Mouse (Mus musculus): ENCODE measurements around the gene Snx8. TPM values are rescaled to one million over a fixed set of nuclear protein-coding genes. Genes with fewer than 3 reads are reported as not detected.

The Snx8 gene
- polyA plus RNA-seq (2016; fragmentation: Nextera tagmentation; extraction: Ambion mirVana) = 20.6 and 21.4 TPM in 2 replicates

- Histone ChIP-seq H3K9me3 (no peaks in the 10 kb centered on the region), H3K9ac (replicated peaks) (peak within 1 kb of the TSS; percentile 60), H3K27ac (replicated peaks) (no peak within 1 kb of the TSS), H3K4me3 (peak within 1 kb of the TSS; percentile 69), H3K27me3 (peaks cover 10% of the 10 kb centered on the region; the same call in 1 of the 2 replicates), H3K36me3 (no peaks in the 10 kb centered on the region), H3K4me1 (peaks cover 24% of the 10 kb centered on the region), H3K4me2 (replicated peaks) (peak within 1 kb of the TSS; percentile 96)
- WGBS = under 1% methylated on average over 62 of the region's 63 CpGs
- ATAC-seq (ENCODE audit: low FRiP score, low read depth) = peak; percentile 94
Measured at GRCm38 (mm10) chr5:140388588-140389576, at the start of gene Snx8. Gene Snx8 (minus strand): TSS chr5:140389262.

- ATAC-seq (ENCODE audit: low FRiP score, low read depth) = no peak
- peaks cover 60% of the 10 kb centered on the region for H3K36me3 ChIP-seq
Measured at GRCm38 (mm10) chr5:140425016-140425783, 36.1 kb upstream of the Snx8 start.

GRCm38 (mm10) chr5:140420616-140421015 is 31.6 kb upstream of the Snx8 start:
- Histone ChIP-seq H3K4me2 (replicated peaks) (peak overlapping the region; percentile 90), H3K4me3 (peak overlapping the region; percentile 95), H3K9ac (replicated peaks) (peak overlapping the region; percentile 46; the same call in 1 of the 2 replicates), H3K36me3 (peaks cover 18% of the 10 kb centered on the region; the same call in 1 of the 2 replicates), H3K4me1 (peaks cover 28% of the 10 kb centered on the region), H3K27ac (replicated peaks) (no peak overlapping the region), H3K9me3 (no peaks in the 10 kb centered on the region), H3K27me3 (no peaks in the 10 kb centered on the region)
- WGBS = 70% methylated on average over 4 of the region's 4 CpGs
- no peak for ATAC-seq (ENCODE audit: low FRiP score, low read depth)

More at GRCm38 (mm10) chr5:140425016-140425783, 36.1 kb upstream of the Snx8 start:
- no peak overlapping the region for H3K4me2 ChIP-seq (replicated peaks)
- peaks cover 19% of the 10 kb centered on the region for H3K4me1 ChIP-seq
- no peak overlapping the region for H3K4me3 ChIP-seq
- WGBS = 93% methylated on average over 17 of the region's 17 CpGs
- no peak overlapping the region for H3K27ac ChIP-seq (replicated peaks)
- no peaks in the 10 kb centered on the region for H3K27me3 ChIP-seq
- H3K9me3 ChIP-seq = no peaks in the 10 kb centered on the region
- no peak overlapping the region for H3K9ac ChIP-seq (replicated peaks)

DNA sequence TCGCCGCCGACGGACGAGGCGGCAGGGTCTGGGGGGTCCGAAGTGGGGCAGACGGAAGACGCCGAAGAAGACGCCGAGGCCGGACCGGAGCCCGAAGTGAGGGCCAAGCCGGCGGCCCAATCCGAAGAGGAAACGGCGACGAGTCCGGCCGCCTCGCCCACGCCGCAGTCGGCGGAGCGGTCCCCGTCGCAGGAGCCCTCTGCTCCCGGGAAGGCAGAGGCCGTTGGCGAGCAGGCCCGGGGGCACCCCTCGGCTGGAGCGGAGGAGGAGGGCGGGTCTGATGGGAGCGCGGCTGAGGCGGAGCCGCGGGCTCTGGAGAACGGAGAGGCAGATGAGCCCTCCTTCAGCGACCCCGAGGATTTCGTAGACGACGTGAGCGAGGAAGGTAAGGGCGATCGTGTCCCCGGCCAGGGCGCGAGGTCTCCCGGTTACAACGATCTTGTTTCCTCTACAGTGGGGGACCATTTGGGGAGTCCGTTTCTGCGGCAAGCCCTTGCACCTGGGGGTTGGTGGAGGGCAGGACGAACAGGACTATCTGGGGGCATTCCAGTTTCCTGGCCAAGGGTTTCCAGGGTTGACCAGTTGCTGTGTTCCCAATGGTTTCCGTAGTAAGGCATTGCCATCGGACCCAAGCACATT is 30.5 kb upstream of the Snx8 start:
- peak overlapping the region; percentile 95 for H3K27ac ChIP-seq (replicated peaks)
- H3K36me3 ChIP-seq = 0 out of 2 replicates have a peak, but pooled peaks cover 12% of the 10 kb centered on the region
- peak overlapping the region; percentile 95 for H3K9ac ChIP-seq (replicated peaks)
- peaks cover 28% of the 10 kb centered on the region for H3K4me1 ChIP-seq
- H3K27me3 ChIP-seq = no peaks in the 10 kb centered on the region
- peak; percentile 35; the same call in 1 of the 2 replicates for ATAC-seq (ENCODE audit: low FRiP score, low read depth)
- H3K4me3 ChIP-seq = peak overlapping the region; percentile 95
- H3K9me3 ChIP-seq = no peaks in the 10 kb centered on the region
- WGBS = under 1% methylated on average over 58 of the region's 62 CpGs
- H3K4me2 ChIP-seq (replicated peaks) = peak overlapping the region; percentile 90

GRCm38 (mm10) chr5:140418489-140419441 is 29.7 kb upstream of the Snx8 start, which contains the start of gene Eif3b:
Gene Eif3b (plus strand): TSS chr5:140419328.
- Histone ChIP-seq H3K27ac (replicated peaks) (peak within 1 kb of the TSS; percentile 95), H3K4me2 (replicated peaks) (peak within 1 kb of the TSS; percentile 90), H3K4me1 (peaks cover 28% of the 10 kb centered on the region), H3K36me3 (0 out of 2 replicates have a peak, but pooled peaks cover 12% of the 10 kb centered on the region), H3K27me3 (no peaks in the 10 kb centered on the region), H3K9me3 (no peaks in the 10 kb centered on the region), H3K9ac (replicated peaks) (peak within 1 kb of the TSS; percentile 95), H3K4me3 (peak within 1 kb of the TSS; percentile 95)
- ATAC-seq (ENCODE audit: low FRiP score, low read depth) = peak; percentile 92
- under 1% methylated on average over 65 of the region's 65 CpGs for WGBS

GRCm38 (mm10) chr5:140418106-140418488 is 29.0 kb upstream of the Snx8 start:
- peak; percentile 31; the same call in 1 of the 2 replicates for ATAC-seq (ENCODE audit: low FRiP score, low read depth)
- under 1% methylated on average over 12 of the region's 12 CpGs for WGBS
- peak overlapping the region; percentile 95 for H3K4me3 ChIP-seq

DNA sequence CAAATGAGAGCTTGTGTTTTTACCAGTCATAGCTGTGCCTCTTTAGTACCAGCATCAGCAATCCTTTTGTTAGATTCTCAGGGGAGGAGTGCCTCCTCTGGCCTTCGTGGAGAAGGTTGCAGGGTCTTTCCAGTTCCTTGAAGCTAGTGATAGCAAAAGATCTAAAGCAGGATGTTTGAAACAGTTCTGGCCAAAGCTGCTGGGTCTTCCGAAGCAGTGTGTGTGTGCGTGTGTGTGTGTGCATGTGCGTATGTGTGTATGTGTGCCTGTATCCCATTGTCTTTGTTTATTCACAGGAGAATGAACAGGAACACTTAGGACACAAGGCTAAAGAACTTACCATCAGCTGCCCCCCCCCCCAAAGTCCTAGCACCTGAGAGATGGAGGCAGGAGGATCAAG is 25.6 kb upstream of the Snx8 start:
- Histone ChIP-seq H3K9ac (replicated peaks) (no peak overlapping the region), H3K36me3 (no peaks in the 10 kb centered on the region), H3K4me2 (replicated peaks) (no peak overlapping the region), H3K27ac (replicated peaks) (no peak overlapping the region), H3K27me3 (no peaks in the 10 kb centered on the region), H3K9me3 (no peaks in the 10 kb centered on the region), H3K4me3 (no peak overlapping the region), H3K4me1 (peaks cover 4% of the 10 kb centered on the region; the same call in 1 of the 2 replicates)
- 74% methylated on average over 4 of the region's 4 CpGs for WGBS
- no peak for ATAC-seq (ENCODE audit: low FRiP score, low read depth)

More at GRCm38 (mm10) chr5:140418106-140418488, 29.0 kb upstream of the Snx8 start:
- H3K27me3 ChIP-seq = no peaks in the 10 kb centered on the region
- peak overlapping the region; percentile 78 for H3K9ac ChIP-seq (replicated peaks)
- H3K27ac ChIP-seq (replicated peaks) = peak overlapping the region; percentile 95
- H3K4me1 ChIP-seq = peaks cover 28% of the 10 kb centered on the region
- no peaks in the 10 kb centered on the region for H3K9me3 ChIP-seq
- H3K4me2 ChIP-seq (replicated peaks) = peak overlapping the region; percentile 90
- H3K36me3 ChIP-seq = 0 out of 2 replicates have a peak, but pooled peaks cover 7% of the 10 kb centered on the region

GRCm38 (mm10) chr5:140411339-140411738 is 22.3 kb upstream of the Snx8 start:
- Histone ChIP-seq H3K27ac (replicated peaks) (no peak overlapping the region), H3K36me3 (no peaks in the 10 kb centered on the region), H3K4me1 (no peaks in the 10 kb centered on the region), H3K27me3 (no peaks in the 10 kb centered on the region), H3K9ac (replicated peaks) (no peak overlapping the region), H3K9me3 (no peaks in the 10 kb centered on the region; the same call in 1 of the 2 replicates), H3K4me2 (replicated peaks) (no peak overlapping the region), H3K4me3 (no peak overlapping the region)
- WGBS = 32% methylated on average over 8 of the region's 8 CpGs
- ATAC-seq (ENCODE audit: low FRiP score, low read depth) = no peak

GRCm38 (mm10) chr5:140408801-140409200 is 19.7 kb upstream of the Snx8 start:
- H3K4me3 ChIP-seq = no peak overlapping the region
- no peaks in the 10 kb centered on the region for H3K4me1 ChIP-seq
- ATAC-seq (ENCODE audit: low FRiP score, low read depth) = no peak
- no peak overlapping the region for H3K27ac ChIP-seq (replicated peaks)
- H3K9me3 ChIP-seq = no peaks in the 10 kb centered on the region; the same call in 1 of the 2 replicates
- H3K27me3 ChIP-seq = no peaks in the 10 kb centered on the region
- no peak overlapping the region for H3K9ac ChIP-seq (replicated peaks)
- no peak overlapping the region for H3K4me2 ChIP-seq (replicated peaks)
- H3K36me3 ChIP-seq = no peaks in the 10 kb centered on the region

- Histone ChIP-seq H3K36me3 (no peaks in the 10 kb centered on the region), H3K4me2 (replicated peaks) (no peak overlapping the region), H3K27me3 (no peaks in the 10 kb centered on the region), H3K4me1 (no peaks in the 10 kb centered on the region), H3K4me3 (no peak overlapping the region), H3K9me3 (no peaks in the 10 kb centered on the region; the same call in 1 of the 2 replicates), H3K9ac (replicated peaks) (no peak overlapping the region), H3K27ac (replicated peaks) (no peak overlapping the region)
- WGBS = 84% methylated on average over 6 of the region's 6 CpGs
- no peak for ATAC-seq (ENCODE audit: low FRiP score, low read depth)
Measured at GRCm38 (mm10) chr5:140406666-140407065, 17.6 kb upstream of the Snx8 start.

Data from midbrain, embryonic 12.5 days (tissue).